Mouse (Mus musculus): ENCODE results near the gene Dcx.

Gene Dcx

DNA sequence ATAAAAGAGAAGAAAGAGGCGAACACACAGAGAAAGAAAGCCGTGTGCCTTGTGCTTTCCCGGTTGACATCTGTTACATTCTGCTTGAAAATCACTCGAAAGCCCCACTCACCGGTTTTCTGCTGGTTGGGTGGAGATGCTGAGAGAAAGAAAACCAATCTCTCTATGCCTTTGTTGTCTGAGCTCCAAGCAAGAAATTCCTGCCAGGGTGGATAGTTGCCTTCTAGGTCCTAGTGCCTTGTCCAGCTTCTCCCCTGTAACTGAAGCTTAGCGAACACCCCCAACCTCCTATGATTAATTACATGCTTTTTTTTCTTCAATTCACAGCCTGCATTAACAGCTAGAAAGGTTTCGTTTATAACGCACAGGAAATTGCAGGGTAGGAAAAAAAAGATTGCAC is at the start of gene Dcx:
Gene Dcx (minus strand): TSS at position 354 of the 400 bp plus-strand sequence.
- in situ Hi-C loops (cut with MseI, MboI) = no loop called here

DNA sequence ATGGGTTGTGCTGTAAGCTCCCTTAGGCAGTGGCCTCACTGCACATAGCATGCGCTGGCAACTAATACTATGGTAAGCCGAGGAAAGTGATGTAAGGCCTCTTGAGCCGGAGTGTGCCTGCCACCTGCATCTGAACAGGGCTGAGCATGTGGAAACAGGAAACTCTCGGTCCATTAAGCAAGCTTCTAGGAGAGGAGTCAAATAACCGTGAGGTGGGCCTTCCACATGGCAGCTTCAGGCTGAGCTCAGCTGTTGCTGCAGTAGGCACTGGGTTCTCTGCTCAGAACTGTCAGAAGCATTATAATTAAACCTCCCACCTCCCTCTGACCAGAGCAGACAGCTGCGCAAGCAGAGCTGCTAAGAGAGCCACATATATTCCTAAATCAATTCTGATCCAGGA is 33.1 kb upstream of the Dcx start:
- in situ Hi-C loops (cut with MseI, MboI) = no loop called here

DNA sequence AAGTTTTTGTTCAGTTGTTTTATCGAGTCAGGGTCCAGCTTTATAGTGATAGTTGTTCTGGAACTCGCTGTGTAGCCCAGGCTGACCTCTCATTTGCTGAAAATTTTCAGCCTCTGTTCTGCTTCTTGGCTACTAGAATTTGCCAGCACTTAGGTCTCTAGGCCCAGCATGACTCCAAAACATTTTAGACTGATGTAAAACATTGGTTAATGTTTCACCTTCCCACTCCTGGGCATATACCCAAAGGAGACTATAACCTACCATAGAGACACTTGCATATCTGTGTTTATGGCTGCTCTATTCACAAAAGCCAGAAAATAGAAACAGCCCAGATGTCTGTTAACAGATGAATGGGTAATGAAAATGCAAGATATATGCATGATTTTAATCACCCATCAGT is 560 bp upstream of the Dcx start:
- in situ Hi-C loops (cut with MseI, MboI) = no loop called here

DNA sequence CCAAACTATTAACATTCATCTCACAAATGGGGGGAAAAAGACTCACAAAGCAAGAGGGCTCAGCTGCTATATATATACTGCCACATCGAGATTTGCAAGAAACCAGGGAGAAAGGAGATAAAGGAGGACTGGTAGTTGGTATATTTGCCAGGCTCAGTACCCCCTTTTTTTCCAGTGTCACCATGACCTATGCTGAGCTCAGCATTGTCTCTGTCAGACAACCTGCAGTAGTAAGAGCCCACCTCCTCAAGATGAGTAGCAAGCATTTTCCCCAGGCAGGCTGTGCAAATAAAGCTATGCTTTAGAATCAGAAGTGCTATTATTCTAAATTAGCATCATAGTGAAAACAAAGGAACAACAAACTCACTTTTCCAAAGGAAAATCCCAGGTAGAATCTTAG is 581 bp downstream of the Dcx start:
- in situ Hi-C loops (cut with MseI, MboI) = no loop called here

DNA sequence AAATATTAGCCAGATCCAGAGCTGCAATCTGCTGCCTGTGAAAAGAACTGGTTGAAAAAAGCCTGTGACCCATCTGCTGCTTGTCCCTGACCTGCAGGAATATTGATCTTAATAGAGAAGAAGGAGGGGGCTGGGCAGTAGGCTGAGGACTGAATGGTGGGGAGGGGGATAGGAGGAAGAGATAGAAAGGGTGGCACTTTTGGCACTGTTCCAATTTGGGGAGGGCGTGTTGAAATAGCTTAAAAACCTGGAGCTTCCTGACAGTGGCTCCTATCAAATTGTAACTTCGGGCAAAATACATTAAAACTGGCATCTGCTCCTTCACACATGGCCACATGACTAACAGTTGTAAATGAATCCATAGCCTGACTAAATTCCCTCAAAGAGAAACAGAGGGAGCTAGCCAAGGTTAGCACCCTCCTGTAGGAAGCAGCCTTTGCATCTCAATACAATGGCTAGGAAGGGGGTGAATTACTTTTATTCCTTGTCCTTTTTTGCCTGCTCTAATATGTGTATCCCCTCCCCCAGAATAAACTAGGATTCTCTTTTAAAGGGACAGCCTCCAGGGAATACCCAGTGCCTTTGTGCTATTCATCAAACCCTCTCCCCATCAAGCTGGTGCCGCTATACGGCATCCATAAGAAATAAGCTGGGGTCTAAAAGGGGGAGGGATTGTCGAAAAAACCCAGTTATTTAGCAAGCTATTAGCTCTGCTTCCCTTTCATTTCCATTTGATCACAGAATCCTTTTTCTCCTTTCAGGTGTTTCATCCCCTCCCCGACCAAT is 1.5 kb downstream of the Dcx start:
- in situ Hi-C loops (cut with MseI, MboI) = no loop called here

DNA sequence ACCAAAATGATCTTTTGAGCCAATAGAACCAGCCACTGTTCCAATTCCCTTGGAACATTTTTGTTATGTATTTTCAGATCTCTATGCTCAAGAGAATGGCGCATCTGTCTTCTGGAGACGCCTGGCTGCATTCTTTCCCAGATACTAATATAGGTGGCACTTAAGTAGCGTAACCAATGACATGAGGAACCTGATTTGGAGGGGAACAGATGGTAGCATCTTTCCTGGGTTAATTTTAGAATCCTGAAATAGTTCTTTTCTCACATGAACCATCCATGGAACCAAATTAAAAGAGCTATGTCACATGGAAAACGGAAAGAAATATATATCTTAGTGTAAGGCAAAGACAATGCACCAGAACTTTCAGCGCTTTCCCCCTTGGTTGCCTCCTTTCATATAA is 11.0 kb downstream of the Dcx start:
- in situ Hi-C loops (cut with MseI, MboI) = no loop called here

DNA sequence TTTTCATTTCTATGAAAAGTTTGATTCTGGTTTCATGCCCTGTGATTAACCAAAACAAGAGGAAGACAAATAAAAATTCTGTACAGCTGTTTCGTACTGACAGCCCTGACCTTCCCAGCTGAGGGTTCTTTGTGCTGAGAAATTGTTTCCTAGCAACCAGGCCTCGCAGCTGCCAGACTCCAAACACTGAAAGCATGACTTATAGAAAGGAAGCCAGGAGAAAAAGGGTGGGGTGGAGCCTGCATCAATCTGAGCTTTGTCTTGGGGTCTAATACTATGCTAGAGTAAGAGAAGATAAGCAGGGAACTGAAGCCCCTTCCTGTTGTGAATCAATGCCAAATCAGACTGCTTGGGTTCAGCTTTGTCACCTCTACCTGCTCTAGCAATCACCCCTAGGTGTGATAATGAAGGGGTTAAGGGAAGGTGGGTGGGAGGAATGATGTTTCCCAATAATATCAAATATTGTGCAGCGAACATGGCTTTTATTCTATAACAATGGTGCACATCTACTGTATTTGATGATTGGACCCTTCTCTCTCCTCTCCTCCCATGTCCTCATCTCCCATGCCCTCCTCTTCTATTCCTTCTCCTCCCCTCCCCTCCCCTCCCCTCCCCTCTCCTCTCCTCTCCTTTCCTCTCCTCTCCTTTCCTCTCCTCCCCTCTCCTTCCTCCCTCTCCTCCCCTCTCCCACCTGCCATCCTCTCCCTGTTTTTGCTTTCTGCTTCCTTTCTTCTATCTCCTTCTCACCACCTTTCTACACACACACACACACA is 26.2 kb downstream of the Dcx start:
- in situ Hi-C loops (cut with MseI, MboI) = no loop called here

DNA sequence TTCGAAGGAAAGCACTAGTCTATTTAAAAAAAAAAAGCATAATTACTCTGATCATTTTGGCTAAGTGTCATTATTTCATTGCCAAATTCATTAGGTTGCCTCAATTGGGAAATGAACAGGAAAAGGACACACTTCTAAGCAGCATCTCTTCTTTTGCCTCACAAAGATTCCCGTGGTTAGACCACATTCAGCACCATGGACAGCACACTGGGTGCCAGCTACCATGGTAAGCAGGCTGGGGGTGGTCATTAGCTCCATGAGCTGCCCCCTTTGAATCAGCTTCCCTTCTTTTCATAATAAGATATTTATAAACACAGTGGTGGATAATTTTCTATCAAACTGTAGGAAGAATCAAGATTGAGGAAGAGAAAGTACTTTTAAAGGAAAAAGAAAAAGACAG is 28.4 kb downstream of the Dcx start:
- in situ Hi-C loops (cut with MseI, MboI) = no loop called here

DNA sequence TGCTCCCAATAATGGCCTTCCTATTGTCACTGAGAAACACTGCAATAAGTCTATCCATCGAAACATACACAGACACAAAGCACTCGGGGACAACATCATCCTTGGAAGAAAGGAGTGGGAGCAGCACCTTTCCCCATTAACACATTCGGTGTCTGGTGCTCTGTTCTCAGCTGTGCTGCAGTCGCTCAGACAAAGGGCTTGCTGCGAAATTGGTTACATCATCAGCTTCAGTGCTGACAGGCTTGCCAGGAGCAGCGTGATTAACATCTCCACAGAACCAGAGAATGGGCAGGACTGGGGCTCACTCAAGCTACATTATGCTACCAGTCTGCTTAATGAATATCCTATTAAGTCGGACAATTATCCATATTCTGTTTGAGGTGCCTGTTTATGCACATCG is 30.8 kb downstream of the Dcx start:
- in situ Hi-C loops (cut with MseI, MboI) = no loop called here

DNA sequence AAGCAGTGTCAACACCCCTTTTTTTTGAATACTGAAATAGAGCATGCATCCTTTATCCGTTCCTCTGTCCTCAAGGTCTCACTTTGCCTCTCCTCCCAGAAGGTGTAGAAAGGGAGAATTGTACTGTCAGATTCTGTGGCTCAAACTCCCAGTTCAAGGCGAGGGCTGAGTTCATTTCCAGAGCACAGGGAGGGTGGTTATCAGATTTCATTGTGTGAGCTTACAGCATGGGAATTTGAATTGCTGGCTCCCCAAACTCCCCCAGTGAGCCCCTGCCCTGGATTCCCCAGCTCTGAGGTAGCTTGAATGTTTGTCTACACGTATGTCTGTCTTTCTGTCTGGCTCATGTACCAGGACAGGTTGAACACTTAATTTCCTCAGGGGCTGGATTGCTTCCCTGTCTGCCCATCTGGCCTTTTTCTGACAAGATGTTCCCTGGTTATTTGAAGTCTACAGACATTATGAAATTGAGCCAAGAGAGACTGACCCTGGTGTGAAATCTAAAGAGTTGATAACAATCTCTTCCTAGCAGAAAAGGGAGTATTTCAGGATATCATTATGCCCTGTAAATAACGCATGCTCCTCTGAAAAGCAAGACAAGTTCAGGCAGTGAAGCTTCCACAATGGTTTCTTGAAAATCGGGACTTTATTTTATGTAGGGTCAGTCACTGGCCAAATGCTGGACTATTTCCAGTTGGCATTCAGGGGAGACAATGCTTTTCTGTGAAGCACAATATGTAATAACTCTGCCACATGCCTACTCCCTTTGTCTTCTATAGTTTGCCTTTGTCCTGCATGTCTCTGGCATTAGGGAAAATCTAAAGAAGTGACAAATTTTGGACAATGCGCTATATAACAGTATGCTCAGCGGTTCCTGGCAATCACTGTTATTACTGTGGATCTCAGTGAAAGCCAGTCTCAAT is 35.5 kb downstream of the Dcx start:
- in situ Hi-C loops (cut with MseI, MboI) = no loop called here

DNA sequence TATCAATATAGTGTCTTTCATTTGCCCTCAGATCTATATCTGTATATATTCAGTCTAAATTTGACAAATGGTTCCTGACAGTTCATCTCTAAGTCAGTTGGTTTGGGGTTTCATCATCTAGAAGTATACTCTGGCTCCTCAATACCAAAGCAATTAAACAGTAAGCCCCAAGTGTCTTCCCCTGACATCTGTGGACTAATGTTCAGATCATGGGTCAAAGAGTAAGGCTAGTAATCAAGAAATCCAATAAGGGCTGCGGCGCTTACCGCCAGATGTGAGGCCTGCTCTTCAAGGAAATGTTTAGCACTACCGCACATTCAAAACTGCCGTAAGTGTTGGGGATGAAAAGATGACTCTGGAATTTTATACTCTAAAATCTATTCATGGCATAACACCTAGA is 36.2 kb downstream of the Dcx start:
- in situ Hi-C loops (cut with MseI, MboI) = no loop called here

DNA sequence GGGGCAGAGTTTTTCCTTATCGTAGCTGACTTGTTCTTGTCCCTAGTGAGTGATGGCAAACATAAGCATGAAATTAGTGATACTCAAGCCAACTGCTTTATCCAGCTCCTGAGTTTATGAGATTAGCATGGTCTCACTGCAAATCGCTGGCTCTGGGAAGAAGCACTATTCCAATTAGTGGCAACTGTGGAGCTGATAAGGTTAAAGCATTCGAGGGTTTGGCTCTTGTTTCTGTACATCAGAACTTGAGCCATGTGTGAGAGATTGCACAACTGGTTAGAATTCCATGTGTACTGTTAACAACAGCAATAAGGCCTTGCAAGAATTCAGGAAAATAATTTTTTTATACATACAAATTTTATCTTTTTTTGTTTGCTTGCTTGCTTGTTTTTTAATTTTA is 39.9 kb downstream of the Dcx start:
- in situ Hi-C loops (cut with MseI, MboI) = no loop called here

DNA sequence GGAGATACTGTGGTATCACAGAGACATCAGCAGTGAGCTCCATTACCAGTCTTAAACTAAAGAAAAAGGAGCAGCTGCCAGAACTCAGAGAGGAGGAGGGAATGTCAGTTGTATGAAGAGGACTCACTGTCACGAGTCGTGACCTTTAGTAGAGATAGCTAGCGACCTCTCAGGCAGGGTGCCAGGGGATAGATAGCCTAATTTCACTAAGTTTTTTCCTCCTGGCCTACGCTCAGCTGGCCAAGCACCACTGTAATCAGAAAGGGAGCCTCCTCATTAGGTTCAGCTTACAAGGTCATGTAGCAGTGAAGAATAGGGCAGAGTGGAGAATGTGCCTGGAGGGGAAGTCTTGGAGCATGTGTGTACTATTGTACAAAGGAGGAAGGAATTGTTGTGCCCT is 47.3 kb downstream of the Dcx start:
- in situ Hi-C loops (cut with MseI, MboI) = no loop called here

DNA sequence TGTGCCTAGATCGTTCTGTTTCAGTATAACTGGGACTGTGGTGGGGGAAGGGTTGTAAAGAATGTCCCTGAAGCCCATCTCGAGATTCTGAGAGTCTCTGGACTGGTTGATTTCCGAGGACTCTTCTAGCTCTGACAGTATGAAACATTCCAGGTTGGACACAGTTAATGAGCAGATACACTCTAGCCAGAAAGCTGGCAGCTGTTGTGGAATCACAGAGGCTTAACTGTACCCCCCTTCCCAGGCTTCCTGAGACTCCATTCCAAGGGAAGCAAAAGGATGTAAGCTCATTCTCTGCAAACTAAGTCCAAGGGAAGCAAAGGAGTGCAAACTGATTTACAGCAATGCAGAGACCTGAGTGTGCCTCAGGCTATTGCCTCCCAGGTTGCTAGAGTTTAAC is 48.2 kb downstream of the Dcx start:
- in situ Hi-C loops (cut with MseI, MboI) = no loop called here

DNA sequence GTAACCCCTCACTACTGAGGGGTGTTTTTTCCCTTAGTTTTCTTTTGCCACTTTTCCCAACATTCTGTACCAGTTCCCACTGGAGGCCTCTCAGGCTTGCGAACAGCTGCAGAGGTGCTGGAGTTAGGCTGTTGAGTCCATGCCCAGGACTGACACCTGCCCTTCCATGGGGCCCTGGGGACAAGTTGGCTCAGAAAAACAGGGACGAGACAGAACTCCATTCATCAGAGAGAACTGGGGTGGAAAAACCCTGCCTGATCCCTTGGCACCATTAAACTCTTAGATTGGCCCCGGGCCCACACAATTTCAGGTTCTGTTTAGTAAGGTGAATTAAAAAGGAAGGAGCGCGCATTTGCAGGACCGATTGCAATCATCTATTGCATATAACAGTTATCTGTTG is 48.8 kb downstream of the Dcx start:
- in situ Hi-C loops (cut with MseI, MboI) = no loop called here

DNA sequence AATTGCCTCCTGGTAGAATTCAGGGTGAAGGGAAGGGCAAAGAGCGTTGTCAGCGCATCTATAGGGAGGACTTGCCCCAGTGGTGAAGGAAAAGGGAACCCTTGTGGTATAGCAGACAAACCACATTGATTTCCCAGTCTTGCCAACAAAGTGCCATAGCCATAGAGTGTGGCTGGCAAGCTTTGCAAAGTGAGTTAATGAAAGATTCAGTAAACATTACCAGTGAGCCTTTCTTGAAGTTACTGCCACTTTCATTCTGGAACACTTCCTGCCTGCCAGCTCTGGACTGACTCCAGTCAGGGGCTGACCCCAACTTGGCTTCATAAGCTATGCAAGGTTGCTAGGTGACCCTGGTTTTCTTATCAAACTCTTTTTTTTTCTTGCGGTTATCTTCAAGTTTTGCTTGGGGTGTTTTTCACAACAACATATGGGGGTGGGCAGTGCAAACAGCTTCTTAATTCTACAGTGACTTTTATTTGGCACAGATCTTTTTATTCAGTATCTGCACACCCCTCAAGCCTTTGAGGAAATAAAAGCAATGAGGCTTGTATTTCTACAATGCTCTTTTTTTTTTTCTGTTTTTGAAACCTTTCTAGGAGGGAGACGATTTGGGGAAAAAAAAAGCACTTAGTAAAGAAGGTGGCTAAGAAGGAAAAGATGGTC is 51.2 kb downstream of the Dcx start:
- in situ Hi-C loops (cut with MseI, MboI) = no loop called here

DNA sequence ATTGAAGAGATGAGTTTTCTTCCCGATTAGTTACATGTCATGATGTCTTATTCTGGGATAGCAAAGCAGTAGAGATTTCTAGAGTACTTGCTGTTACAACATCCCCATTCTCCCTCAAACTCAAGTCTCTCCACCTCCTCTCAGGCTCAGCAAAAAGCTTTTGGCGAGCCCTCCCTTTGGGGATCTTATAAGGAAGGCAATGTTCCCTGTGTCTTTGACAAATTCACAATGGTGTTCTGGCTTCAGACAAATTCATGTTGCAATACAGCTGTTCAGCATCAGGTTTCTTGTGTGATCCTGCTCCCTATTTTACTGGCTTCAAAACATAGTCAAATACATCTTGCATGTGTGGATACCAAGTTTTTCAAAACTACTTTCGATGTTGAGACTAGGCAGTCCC is 53.5 kb downstream of the Dcx start:
- in situ Hi-C loops (cut with MseI, MboI) = no loop called here

DNA sequence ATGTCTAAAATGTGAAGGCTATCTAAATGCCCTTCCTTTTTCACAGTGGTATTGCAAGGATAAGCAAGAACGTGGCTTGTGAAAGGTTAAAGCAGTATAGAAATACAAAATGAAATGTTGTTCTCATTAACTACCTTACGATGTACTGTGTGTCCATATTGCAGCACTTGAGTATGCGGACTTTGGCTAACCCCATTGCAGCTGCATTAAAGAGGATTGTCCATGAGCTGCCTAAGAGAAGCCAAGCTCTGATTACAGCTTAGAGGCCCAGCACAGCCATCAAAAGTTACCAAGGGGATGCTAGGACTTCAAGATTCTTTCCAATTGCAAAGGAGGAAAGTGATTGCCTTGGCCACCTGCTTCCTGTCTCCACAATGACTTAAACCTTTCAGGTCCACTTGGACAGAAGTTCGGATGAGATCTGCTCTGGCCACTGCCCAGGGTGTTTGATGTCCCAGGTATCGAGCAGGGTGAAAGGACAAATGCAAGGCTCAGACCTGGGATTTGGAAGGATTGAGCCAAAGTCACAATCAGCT is 65.9 kb downstream of the Dcx start:
- in situ Hi-C loops (cut with MseI, MboI) = no loop called here

DNA sequence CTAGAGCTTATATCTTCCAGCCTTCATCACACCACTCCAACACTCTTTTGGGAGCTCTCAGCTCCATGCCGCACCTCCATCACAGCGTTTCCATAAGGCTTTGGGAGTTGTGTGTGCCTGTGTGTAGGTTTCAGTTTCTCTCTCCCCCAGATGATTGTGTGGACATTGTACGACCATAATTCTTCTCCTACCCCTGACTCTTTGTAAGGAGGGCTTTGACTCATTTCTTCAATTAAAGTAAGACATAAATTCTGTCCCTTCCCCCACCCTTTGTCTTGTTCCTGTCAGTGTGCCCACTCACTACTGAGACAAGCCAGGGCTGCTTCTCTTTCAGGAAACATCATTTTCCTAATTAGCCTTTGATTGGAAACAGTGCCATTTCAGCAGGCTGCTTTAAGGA is 81.8 kb downstream of the Dcx start:
- in situ Hi-C loops (cut with MseI, MboI) = no loop called here

DNA sequence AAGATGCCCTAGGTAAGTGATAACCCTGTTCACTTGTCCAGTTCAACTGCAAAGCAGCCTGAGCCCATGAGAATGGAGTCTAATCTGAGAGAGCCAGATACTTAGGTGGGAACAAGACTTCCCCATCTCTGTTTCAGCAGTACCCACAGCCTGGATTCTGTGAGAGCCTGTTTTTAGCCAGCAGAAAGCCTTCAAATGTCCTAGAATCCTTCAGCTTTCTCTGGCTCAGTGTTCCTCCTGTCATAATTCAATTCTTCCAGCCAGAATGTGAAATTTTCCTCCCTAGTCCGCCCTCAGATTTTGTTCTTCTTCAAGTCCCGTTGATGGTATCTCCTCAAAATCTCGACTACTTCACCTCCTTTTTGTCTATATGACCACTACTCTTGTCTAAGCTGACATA is 83.1 kb downstream of the Dcx start:
- in situ Hi-C loops (cut with MseI, MboI) = no loop called here

DNA sequence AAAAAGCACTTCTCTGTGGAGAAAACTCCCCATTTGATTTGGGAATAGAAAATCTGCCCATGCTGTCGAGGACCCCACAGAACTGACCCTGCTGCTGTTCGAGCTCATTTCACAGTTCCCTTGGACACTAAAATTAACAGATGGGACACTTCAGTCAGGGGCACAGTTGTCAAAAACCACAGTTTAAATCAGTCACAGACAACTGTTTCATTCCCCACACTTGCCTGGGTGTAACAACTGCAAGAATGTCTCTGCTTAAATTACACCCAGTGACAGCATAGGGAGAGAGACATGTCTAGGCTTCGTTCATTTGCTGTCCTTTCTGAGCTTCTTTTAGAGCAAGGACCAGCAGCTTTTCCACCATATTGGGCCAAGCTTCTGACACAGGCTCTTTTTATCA is 86.5 kb downstream of the Dcx start:
- in situ Hi-C loops (cut with MseI, MboI) = no loop called here

DNA sequence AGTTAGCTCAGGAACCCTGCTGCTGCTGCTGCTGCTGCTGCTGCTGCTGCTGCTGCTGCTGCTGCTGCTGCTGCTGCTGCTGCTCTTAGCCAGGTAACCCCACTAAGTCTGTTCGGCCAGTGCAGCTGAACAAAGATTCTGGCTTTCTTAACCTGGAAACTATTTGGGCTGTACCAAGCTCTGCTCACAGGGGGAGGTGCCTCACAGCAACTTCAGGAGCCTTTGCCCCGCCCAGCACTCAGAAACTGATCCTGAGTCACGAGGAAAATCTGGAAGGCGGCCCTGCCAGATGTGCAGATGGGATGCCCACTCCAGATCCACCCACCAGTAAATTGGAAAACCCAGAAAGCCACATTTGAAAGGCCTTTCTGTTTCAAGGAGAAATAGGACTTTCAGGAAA is 105.9 kb downstream of the Dcx start, which contains the start of gene Capn6:
Gene Capn6 (minus strand): TSS at position 203 of the 400 bp plus-strand sequence.
- in situ Hi-C loops (cut with MseI, MboI) = no loop called here
